Mouse (Mus musculus) heart, embryonic 11.5 days (tissue): ENCODE results near the gene Wfdc10. TPM values are rescaled to one million over a fixed set of nuclear protein-coding genes. Genes with fewer than 3 reads are reported as not detected.

Experiments used
- ATAC-seq: fragments of 200-750 bp; cut with Nextera tagmentation; replicated peaks from 2 replicates; pipeline ENCODE4 v1.8.0; 2017; ENCODE audit warnings: moderate library complexity; ENCODE audit not compliant: insufficient number of reproducible peaks, low FRiP score, low TSS enrichment
- H3K27ac ChIP-seq: fragments of 300-500 bp; sonication (generic); 2 replicates; pipeline ENCODE4 v1.5.1; 2014; ENCODE audit warnings: mild to moderate bottlenecking, low read depth, low read length
- H3K27me3 ChIP-seq: fragments of 300-500 bp; sonication (generic); 2 replicates; pipeline ENCODE4 v1.6.1; 2014; ENCODE audit warnings: mild to moderate bottlenecking, low read length, mixed read lengths; ENCODE audit not compliant: control insufficient read depth, insufficient read depth
- H3K36me3 ChIP-seq: fragments of 300-500 bp; sonication (generic); 2 replicates; pipeline ENCODE4 v1.6.1; 2014; ENCODE audit warnings: mild to moderate bottlenecking, low read length, moderate library complexity, mixed read lengths; ENCODE audit not compliant: control insufficient read depth, insufficient read depth
- H3K4me1 ChIP-seq: fragments of 300-500 bp; sonication (generic); 2 replicates; pipeline ENCODE4 v1.6.1; 2014; ENCODE audit warnings: low read length; ENCODE audit not compliant: control insufficient read depth, insufficient read depth
- H3K4me2 ChIP-seq: fragments of 300-500 bp; sonication (generic); 2 replicates; pipeline ENCODE4 v1.6.1; 2014; ENCODE audit warnings: mild to moderate bottlenecking, moderate library complexity
- H3K4me3 ChIP-seq: fragments of 300-500 bp; sonication (generic); 2 replicates; pipeline ENCODE4 v1.5.1; 2014; ENCODE audit warnings: low read depth, low read length
- H3K9ac ChIP-seq: fragments of 300-500 bp; sonication (generic); 2 replicates; pipeline ENCODE4 v1.6.1; 2014; ENCODE audit warnings: mild to moderate bottlenecking, low read depth, low read length, moderate library complexity
- H3K9me3 ChIP-seq: fragments of 300-500 bp; sonication (generic); replicated peaks from 2 replicates; pipeline ENCODE4 v1.6.1; 2016; ENCODE audit warnings: low read length; ENCODE audit not compliant: control insufficient read depth
- WGBS: fragments of 180-500 bp; shearing (Covaris S2); extraction: QIAGEN DNeasy Blood & Tissue Kit; methylation state at CpG from one replicate; pipeline ENCODE4 v1.1.7; 2014; ENCODE audit not compliant: insufficient replicate concordance; 5-methylcytosine and 5-hydroxymethylcytosine counted together
- polyA plus RNA-seq: library from polyadenylated mRNA; unstranded; fragments of >200 nt; fragmentation: Nextera tagmentation; extraction: Ambion mirVana; gene quantifications from 2 replicates; pipeline ENCODE4 v1.2.1, GENCODE M21; 2014

Wfdc10 gene
- polyA plus RNA-seq, 1 experiment from 2014 or later: 0.53 TPM

GRCm38 (mm10) chr2:164705991-164706390, 50.1 kb downstream of the Wfdc10 start:
- Histone ChIP-seq H3K4me2 (no peak overlapping the region), H3K9ac (no peak overlapping the region), H3K36me3 (no peaks in the 10 kb centered on the region), H3K9me3 (no peaks in the 10 kb centered on the region), H3K27ac (no peak overlapping the region), H3K4me1 (no peaks in the 10 kb centered on the region), H3K4me3 (no peak overlapping the region), H3K27me3 (0 out of 2 replicates have a peak, but pooled peaks cover under 1% of the 10 kb centered on the region)
- 86% methylated on average over 14 of the region's 14 CpGs for WGBS
- no peak for ATAC-seq

Other genes starting within 250 kb of the Wfdc10 start
- gene Sdc4, start 212.2 kb upstream of the Wfdc10 start, polyA plus RNA-seq: 33.9 and 34.6 TPM in 2 replicates
- 37.0 and 42.3 TPM in 2 replicates for gene Sys1, start 199.1 kb upstream of the Wfdc10 start, polyA plus RNA-seq
- gene Gm20458, start 195.1 kb upstream of the Wfdc10 start, polyA plus RNA-seq: 4.8 and 8.4 TPM in 2 replicates
- gene Trp53tg5, start 182.3 kb upstream of the Wfdc10 start, polyA plus RNA-seq: not detected in 2 replicates
- 16.5 and 21.9 TPM in 2 replicates for gene Dbndd2, start 169.9 kb upstream of the Wfdc10 start, polyA plus RNA-seq
- 63.0 and 66.0 TPM in 2 replicates for gene Pigt, start 158.5 kb upstream of the Wfdc10 start, polyA plus RNA-seq
- gene Wfdc2, start 93.6 kb upstream of the Wfdc10 start, polyA plus RNA-seq: 6.6 and 10.3 TPM in 2 replicates
- not detected in 2 replicates for gene Spint3, start 82.6 kb upstream of the Wfdc10 start, polyA plus RNA-seq
- gene Wfdc6a, start 70.6 kb upstream of the Wfdc10 start, polyA plus RNA-seq: not detected in 2 replicates
- not detected in 2 replicates for gene Eppin, start 62.5 kb upstream of the Wfdc10 start, polyA plus RNA-seq
- not detected in 2 replicates for gene Wfdc6b, start 42.5 kb upstream of the Wfdc10 start, polyA plus RNA-seq
- not detected in 2 replicates for gene Wfdc8, start 42.4 kb upstream of the Wfdc10 start, polyA plus RNA-seq
- gene Wfdc16, start 17.2 kb upstream of the Wfdc10 start, polyA plus RNA-seq: not detected in 2 replicates
- not detected in 2 replicates for gene Wfdc9, start 537 bp downstream of the Wfdc10 start, polyA plus RNA-seq
- gene Wfdc11, start 18.0 kb downstream of the Wfdc10 start, polyA plus RNA-seq: not detected in 2 replicates
- gene Wfdc13, start 29.1 kb downstream of the Wfdc10 start, polyA plus RNA-seq: not detected in 2 replicates
- not detected in 2 replicates for gene Spint4, start 42.5 kb downstream of the Wfdc10 start, polyA plus RNA-seq
- not detected in 2 replicates for gene Spint5, start 59.3 kb downstream of the Wfdc10 start, polyA plus RNA-seq
- gene Wfdc3, start 89.9 kb downstream of the Wfdc10 start, polyA plus RNA-seq: 0.19 TPM in 1 of 2 replicates, not detected in the other
- 52.6 and 57.3 TPM in 2 replicates for gene Dnttip1, start 89.9 kb downstream of the Wfdc10 start, polyA plus RNA-seq
- 449 and 506 TPM in 2 replicates for gene Ube2c, start 113.9 kb downstream of the Wfdc10 start, polyA plus RNA-seq
- 0.48 and 1.4 TPM in 2 replicates for gene Tnnc2, start 123.9 kb downstream of the Wfdc10 start, polyA plus RNA-seq
- 25.1 and 27.2 TPM in 2 replicates for gene Snx21, start 129.8 kb downstream of the Wfdc10 start, polyA plus RNA-seq
- 15.1 and 16.8 TPM in 2 replicates for gene Acot8, start 148.8 kb downstream of the Wfdc10 start, polyA plus RNA-seq
- 7.2 and 7.4 TPM in 2 replicates for gene Zswim3, start 149.1 kb downstream of the Wfdc10 start, polyA plus RNA-seq
- 11.4 and 11.7 TPM in 2 replicates for gene Zswim1, start 166.6 kb downstream of the Wfdc10 start, polyA plus RNA-seq
- gene Spata25, start 172.5 kb downstream of the Wfdc10 start, polyA plus RNA-seq: 0.30 TPM in 1 of 2 replicates, not detected in the other
- 143 and 149 TPM in 2 replicates for gene Ctsa, start 176.8 kb downstream of the Wfdc10 start, polyA plus RNA-seq
- 41.9 and 43.2 TPM in 2 replicates for gene Neurl2, start 177.4 kb downstream of the Wfdc10 start, polyA plus RNA-seq
- gene Pltp, start 201.7 kb downstream of the Wfdc10 start, polyA plus RNA-seq: 10.4 and 10.8 TPM in 2 replicates
- gene Pcif1, start 223.3 kb downstream of the Wfdc10 start, polyA plus RNA-seq: 50.1 and 54.8 TPM in 2 replicates